Mouse (Mus musculus) leukemia stem cell, adult 10-12 weeks (primary cell): ENCODE measurements around the gene Ncor2. TPM values are rescaled to one million over a fixed set of nuclear protein-coding genes. Genes with fewer than 3 reads are reported as not detected.

Experiments used
- polyA plus RNA-seq: library from polyadenylated mRNA; stranded (reverse); fragments of >175 nt; gene quantifications from 2 replicates; pipeline ENCODE4 v1.2.3, GENCODE M21; 2012; ENCODE audit warnings: low replicate concordance

The Ncor2 gene
- polyA plus RNA-seq, result 199 and 361 TPM in 2 replicates

DNA sequence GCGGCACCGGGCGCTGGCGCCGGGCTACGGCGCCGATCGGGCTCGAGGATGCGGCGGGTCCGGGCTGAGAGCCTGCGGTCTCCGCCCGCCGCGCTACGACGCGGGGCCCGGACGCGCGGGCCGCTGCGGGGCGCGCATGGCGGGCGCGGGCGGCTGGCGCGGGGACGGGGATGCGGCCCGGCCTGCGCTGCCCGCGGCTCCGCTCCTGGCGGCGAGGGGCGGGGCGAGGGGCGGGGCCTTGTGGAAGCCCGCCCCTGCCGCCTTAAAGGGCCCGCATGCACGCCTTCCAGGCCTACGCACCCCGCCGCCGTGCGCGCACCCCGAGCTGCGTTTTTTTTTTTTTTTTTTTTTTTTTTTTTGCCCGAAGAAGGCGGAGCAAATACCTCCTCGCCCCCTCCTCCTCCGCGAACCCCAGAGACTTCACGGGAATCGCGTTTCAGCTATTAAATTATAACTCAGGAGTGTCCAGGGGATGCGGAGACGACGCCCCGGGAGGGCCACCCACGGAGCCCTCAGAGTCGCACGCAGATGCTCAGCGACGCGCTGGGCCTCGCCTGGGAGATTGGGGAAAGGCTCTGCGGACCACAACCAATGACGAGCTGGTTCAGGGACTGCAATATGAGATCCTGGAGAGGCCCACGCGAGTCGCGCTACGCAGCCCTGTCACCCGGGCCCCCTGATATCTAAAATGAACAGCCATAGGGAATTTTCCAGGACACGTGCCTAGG is at the start of gene Ncor2:
TSS of gene Ncor2 (minus strand) at position 213 of the 728 bp plus-strand sequence.

GRCm38 (mm10) chr5:125002969-125003872 is 175.8 kb downstream of the Ncor2 start, which contains the start of gene Rflna:
Gene Rflna (plus strand): TSS chr5:125003221.

Other genes with a start within 250 kb of the Ncor2 start
- gene Rflna, start 176.0 kb downstream of the Ncor2 start, polyA plus RNA-seq, result 0.27 TPM in 1 of 2 replicates, not detected in the other
- gene Scarb1, start 161.9 kb upstream of the Ncor2 start, polyA plus RNA-seq, result 42.3 and 99.0 TPM in 2 replicates
- 0.28 and 0.48 TPM in 2 replicates for gene Gm10382, start 210.1 kb upstream of the Ncor2 start, polyA plus RNA-seq
- gene Ubc, start 211.0 kb upstream of the Ncor2 start, polyA plus RNA-seq, result 47.9 and 121 TPM in 2 replicates